In the genomic region with DNA sequence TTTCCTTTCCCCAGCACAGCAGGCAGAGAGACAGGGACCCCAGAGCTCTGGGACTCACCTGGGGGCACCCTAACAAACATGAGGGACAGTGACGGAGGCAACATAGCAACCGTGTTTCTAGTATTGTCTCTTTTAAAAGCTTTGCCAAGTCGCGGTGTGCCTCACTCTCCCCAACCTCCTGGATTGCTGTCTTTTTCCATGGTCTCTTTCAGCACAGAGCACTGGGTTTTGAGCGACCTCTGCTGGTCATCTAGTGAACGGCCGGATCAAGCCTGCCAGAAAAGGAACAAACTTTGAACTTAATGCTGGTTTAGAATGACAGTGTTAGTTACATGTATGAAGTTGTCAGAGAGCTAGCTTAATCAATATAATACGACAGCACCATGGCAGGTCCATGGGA, we compare ENCODE assay signal across 9 mouse cellular contexts. TPM values are rescaled to one million over a fixed set of nuclear protein-coding genes. Genes with fewer than 3 reads are reported as not detected.
DNase-seq lines count a peak whose midpoint lies in the region; ATAC-seq and TF ChIP-seq lines count a peak whose summit lies in the region.
"Had no signal": no experiment of that assay in that cellular context is flagged by ENCODE, and none has a peak within 500 bp of the region (broad histone marks: within the 10 kb centered on the region; RNA-seq: fewer than 3 reads in every experiment).

No protein-coding gene starts in this region.

- peaks cover 35% of the 10 kb centered on the region for H3K27me3 ChIP-seq in embryonic facial prominence, embryonic 13.5 days
- H3K27me3 ChIP-seq in lung, embryonic 14.5 days (ENCODE audit: insufficient read depth, low read length): peaks cover 13% of the 10 kb centered on the region; the same call in 1 of the 2 replicates

- intact Hi-C loops in heart, postnatal 10 days (cut with DNase I): loop anchor here (2.0 to 5.0 kb wide), 5 partner anchors 79 to 355 kb away; a partner anchor contains a TSS

- H3K4me2 ChIP-seq in embryonic facial prominence, embryonic 13.5 days: 0 out of 2 replicates have a peak overlapping the region, but pooled peaks have one; percentile 24
- no peak overlapping the region for H3K4me2 ChIP-seq in lung, embryonic 14.5 days
- H3K4me2 ChIP-seq: heart, embryonic 13.5 days had no signal

- TF ChIP-seq CTCF in lung, embryonic 14.5 days (IDR thresholded peaks at IDR 0.05; ENCODE audit: low read depth): peak; percentile 97

- WGBS in embryonic facial prominence, embryonic 13.5 days: 1% methylated on average over 8 of the region's 8 CpGs
- 1% methylated on average over 8 of the region's 8 CpGs for WGBS in lung, embryonic 14.5 days

- no peaks in the 10 kb centered on the region for H3K36me3 ChIP-seq in embryonic facial prominence, embryonic 13.5 days
- H3K36me3 ChIP-seq in lung, embryonic 14.5 days (ENCODE audit: insufficient read depth): no peaks in the 10 kb centered on the region
- H3K36me3 ChIP-seq: heart, embryonic 13.5 days had no signal

- H3K4me1 ChIP-seq in embryonic facial prominence, embryonic 13.5 days: no peaks in the 10 kb centered on the region
- H3K4me1 ChIP-seq in lung, embryonic 14.5 days (ENCODE audit: insufficient read depth): no peaks in the 10 kb centered on the region

- ATAC-seq in embryonic facial prominence, embryonic 13.5 days (ENCODE audit: insufficient number of reproducible peaks, insufficient read depth, low FRiP score, low TSS enrichment, low read depth): no peak
- ATAC-seq in lung, embryonic 14.5 days (ENCODE audit: insufficient read depth): peak; percentile 46; the same call in 1 of the 2 replicates

- no peaks in the 10 kb centered on the region for H3K9me3 ChIP-seq in embryonic facial prominence, embryonic 13.5 days
- no peaks in the 10 kb centered on the region for H3K9me3 ChIP-seq in lung, embryonic 14.5 days (ENCODE audit: low read depth, low read length)
- H3K9me3 ChIP-seq: heart, embryonic 13.5 days had no signal

- no peak overlapping the region for H3K4me3 ChIP-seq in embryonic facial prominence, embryonic 13.5 days
- no peak overlapping the region for H3K4me3 ChIP-seq in lung, embryonic 14.5 days (ENCODE audit: low read depth, low read length)
- H3K4me3 ChIP-seq: heart, embryonic 13.5 days had no signal

- peak; percentile 50 to 67 for DNase-seq in CD8-positive naive resting alpha-beta T cell, adult 2 months (ENCODE audit: low read depth in 2 of 2, low spot score in 2 of 2)
- peak; percentile 53 for DNase-seq in adrenal gland, adult 8-10 months
- peak; percentile 80 to 90 for DNase-seq in heart, postnatal 10 days
- DNase-seq in kidney, postnatal 36 days: peak; percentile 68 to 88
- DNase-seq in lung, embryonic 14.5 days: peak; percentile 92
- DNase-seq in ovary, postnatal 36 days (ENCODE audit: low spot score): peak; percentile 74
- DNase-seq in urinary bladder, adult 18-20 months (ENCODE audit: low spot score in 2 of 2): peak; percentile 42 to 45

- no peak overlapping the region for H3K9ac ChIP-seq in embryonic facial prominence, embryonic 13.5 days
- H3K9ac ChIP-seq in lung, embryonic 14.5 days: no peak overlapping the region
- H3K9ac ChIP-seq: heart, embryonic 13.5 days had no signal

- no peak overlapping the region for H3K27ac ChIP-seq in embryonic facial prominence, embryonic 13.5 days
- H3K27ac ChIP-seq in lung, embryonic 14.5 days (ENCODE audit: low read depth): no peak overlapping the region
- H3K27ac ChIP-seq: heart, embryonic 13.5 days had no signal

RNA-seq across cellular contexts. Expression of a gene that starts 14.5 kb away (rescaled TPM):
- total RNA-seq in adrenal gland, adult 8-10 months (2022): 1 to 10 TPM; 1.2 to 3.0 (median 2.4) TPM
- polyA plus RNA-seq in embryonic facial prominence, embryonic 13.5 days (2015; fragmentation: Nextera tagmentation; extraction: Ambion mirVana): 1.5 and 1.8 TPM in 2 replicates
- 1 to 10 TPM; 1.5 to 2.0 TPM for total RNA-seq in heart, postnatal 10 days (2021)
- polyA plus RNA-seq in lung, embryonic 14.5 days (2014; fragmentation: Nextera tagmentation; extraction: Ambion mirVana): 2.9 TPM in 2 replicates

RNA-seq across cellular contexts. Expression of a gene that starts 25.7 kb away (rescaled TPM):
- total RNA-seq in adrenal gland, adult 8-10 months (2022): 1 to 10 TPM; 1.0 to 2.1 (median 1.4) TPM
- polyA plus RNA-seq in embryonic facial prominence, embryonic 13.5 days (2015; fragmentation: Nextera tagmentation; extraction: Ambion mirVana): 0.30 and 0.31 TPM in 2 replicates
- total RNA-seq in heart, postnatal 10 days (2021): 1 to 10 TPM; 1.0 to 1.4 TPM
- polyA plus RNA-seq in lung, embryonic 14.5 days (2014; fragmentation: Nextera tagmentation; extraction: Ambion mirVana): 0.13 and 0.31 TPM in 2 replicates
